Mouse (Mus musculus): Measurements from ENCODE around the gene Mia.

- TF ChIP-seq CTCF (IDR thresholded peaks at IDR 0.05; ENCODE audit: insufficient read depth, low read length): no peak
- no peak for TF ChIP-seq POLR2A (IDR thresholded peaks at IDR 0.05; ENCODE audit: borderline replicate concordance, extremely low read depth, low read depth, low read length)
Measured at GRCm38 (mm10) chr7:27129811-27130210, 51.1 kb downstream of the Mia start.
